Mouse (Mus musculus) kidney, postnatal 10 days (tissue): ENCODE results near the gene Dock9.

ENCODE experiments used
- DNase-seq: peaks from one replicate; pipeline ENCODE4 v3.0.0; 2021; ENCODE audit warnings: mixed read lengths

The Dock9 gene

DNA sequence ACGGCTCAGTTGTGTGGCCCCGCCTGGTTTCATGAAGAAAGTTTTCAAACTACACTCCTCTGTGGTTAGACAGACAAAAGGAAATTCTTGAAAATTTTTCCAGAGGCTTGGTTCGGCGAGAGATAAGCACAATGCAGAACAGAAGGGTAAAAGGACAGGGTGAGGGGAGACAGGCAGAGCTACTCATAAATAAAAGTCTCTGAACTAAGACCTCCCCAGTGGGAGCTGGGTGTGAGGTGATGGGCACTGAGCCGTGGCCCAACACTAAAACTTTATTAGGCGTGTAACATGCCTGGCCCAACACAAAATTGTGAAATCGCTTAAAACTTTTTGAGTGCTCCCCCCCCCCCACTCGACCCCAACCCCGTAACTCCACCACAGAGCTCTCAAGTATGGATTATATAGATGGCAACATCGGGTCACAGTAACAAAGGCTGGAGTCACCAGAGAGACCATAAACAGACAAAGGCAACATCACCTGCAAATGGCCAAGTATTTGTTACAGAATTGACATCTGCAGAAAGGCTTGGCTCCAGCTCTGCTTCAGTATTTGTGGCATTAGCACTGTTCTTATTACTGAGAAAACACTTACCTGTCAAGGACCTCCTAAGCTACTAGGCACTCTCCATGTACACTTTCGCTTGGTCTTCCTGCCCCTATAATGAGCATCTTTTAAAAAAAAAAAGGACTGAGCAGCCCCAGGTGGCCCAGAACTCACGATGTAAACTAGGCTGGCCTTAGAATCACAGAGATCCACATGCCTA lies 138.4 kb downstream of the Dock9 start:
- DNase-seq = no peak

DNA sequence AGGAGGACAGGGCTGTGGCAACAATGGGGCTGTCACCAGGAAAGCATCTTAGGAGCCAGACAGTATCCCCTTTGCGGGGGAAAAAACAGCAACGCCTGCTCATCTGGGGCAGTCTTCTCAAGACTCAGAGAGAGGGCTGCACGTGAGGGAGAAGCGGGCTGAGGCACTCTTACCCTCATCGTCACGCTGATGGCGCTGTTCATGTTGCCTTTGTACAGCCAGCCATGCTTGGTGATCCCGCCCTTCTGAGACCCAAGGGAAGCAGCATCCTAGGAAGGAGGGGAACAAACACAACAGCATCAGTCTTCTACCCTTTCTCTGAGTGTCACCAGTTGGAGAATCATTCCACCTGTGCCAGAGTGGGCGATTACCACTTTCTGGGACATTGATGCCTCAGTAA lies 139.1 kb downstream of the Dock9 start:
- no peak for DNase-seq

DNA sequence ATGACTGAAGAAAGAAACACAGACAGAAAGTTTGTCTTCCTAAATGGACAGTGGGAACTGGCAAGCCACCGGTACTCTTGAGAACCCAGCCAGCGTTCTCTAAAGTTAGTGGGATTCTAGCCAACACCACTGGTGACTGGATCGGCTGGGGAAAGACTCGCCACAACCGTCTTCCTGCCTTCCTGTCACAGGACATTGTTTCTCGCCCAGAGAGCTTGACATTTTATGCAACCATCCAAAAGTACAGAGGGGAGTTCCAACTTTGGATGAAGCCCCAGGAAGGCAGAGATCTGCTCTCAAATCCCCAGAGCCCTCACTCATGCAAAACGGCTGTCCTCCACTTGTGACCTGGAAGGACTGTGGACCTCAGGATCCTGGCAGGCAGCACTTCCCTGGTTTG lies 140.0 kb downstream of the Dock9 start:
- no peak for DNase-seq

DNA sequence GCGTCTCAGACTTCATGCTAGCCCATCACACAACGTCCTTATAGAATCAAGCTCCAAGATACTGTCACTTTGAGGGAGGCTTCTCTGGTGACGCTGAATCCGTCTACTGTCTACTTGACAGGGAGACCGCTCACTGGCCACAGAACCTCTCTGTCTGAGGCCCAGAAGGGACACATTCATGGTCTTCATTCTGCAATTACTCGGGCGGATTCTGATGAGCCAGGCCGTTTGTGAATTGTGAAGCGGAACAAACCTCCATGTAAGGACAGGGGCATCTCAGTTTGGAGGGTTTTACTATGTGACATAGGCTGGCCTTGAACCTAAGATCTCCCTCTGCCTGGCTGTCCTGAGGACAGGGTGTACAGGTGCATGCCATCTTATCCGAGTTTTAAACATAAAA lies 140.7 kb downstream of the Dock9 start:
- DNase-seq = no peak

DNA sequence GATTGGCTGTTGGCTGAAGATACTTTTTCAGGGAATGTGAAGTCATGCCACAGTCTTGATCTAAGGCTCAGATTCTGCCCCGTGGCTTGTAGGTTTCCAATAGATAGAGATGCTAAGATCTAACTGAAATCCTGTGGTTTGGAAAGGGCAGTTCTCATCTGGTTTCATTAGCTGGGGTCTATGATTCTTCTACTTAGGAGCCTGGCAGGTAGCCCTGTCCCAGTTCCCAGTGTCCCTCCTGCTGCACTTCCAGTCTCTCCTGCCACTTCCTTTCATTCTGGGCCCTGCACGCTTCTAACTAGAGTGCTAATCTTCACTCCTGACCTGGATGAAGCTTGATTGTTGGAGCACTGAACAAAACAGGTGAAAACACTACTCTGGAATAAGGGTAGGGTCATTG lies 142.7 kb downstream of the Dock9 start:
- no peak for DNase-seq

DNA sequence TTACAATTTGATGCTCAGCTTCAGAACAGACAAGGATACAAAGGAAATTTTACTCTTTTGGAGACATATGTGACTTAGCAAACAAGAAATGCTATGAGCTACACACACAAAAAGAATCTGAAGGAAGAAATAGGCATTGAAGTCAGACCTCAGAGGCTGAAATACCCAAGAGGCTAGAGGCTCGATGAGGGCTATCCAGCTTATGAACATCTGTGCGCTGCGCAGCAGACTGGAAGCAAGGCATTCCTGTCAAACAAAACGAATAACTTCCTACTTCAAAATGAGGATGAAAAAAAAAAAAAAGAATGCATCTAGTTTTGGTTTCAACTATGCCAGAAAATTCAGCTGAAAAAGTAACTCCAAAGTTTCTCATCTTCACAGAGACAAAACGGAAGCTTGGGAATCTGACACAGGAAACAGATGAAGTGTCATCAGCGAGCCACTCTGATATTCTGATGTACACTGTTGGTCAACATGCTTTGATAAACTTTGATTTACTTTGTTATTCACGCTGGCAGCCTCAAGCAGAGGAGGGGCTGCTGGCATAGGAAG lies 143.1 kb downstream of the Dock9 start:
- no peak for DNase-seq

DNA sequence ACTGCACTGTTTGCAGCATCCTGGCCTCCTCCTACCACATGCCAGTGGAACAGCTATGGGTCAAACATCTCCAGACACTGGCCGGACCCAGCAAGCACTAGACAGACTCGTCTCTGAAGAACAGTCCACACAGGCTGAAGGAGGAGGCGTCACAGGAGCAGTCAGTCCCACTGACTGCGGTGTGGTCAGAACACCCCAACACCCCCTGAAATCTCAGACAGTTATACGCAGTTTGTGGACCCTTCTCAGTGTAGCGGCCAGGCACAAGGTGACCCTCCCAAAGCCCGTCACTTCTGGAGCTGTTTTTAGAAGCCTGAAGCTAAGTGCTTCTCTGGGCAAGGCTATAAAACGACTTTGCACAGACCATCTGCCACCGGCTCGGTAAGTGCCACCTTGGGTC lies 143.9 kb downstream of the Dock9 start:
- DNase-seq = no peak

DNA sequence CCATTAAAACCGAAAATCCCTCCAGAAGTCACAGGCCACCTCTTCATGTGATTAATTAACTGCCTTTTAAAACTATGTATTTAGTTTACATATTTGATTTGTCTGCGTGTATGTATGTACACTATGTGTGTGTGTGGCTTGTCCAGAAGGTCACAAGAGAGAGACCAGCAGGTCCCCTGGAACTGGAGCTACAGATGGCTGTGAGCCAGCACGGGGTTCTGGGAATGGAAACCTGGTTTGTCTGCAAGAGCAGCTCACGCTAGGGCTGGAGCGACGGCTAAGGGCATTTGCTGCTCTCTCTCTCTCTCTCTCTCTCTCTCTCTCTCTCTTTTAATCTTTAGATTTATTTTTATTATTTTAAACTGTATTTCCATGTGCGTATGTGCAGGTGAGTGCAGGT lies 144.4 kb downstream of the Dock9 start:
- DNase-seq = no peak

DNA sequence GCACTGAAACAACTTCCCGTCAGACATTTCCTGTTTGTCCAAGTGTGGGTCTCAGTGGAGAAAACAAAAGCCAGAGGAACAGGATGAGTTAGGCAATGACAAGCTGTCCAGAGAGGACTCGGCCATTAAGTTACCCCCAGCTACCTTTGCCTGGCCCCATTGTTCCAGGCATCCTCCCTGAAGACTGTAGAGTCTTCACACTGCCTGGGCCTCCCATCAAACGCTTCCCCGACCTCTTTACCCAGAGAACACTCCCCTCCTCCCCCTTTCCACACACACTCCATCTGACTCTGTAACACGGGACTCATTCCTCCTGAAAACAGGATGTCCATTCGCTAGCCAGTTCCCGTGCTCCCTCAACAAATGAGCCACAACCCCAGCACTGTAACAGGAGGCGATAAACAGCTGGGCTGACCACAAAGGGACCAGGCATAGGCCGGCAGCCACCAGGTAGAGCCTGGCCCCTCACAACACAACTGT lies 149.0 kb downstream of the Dock9 start:
- peak; percentile 47 for DNase-seq

DNA sequence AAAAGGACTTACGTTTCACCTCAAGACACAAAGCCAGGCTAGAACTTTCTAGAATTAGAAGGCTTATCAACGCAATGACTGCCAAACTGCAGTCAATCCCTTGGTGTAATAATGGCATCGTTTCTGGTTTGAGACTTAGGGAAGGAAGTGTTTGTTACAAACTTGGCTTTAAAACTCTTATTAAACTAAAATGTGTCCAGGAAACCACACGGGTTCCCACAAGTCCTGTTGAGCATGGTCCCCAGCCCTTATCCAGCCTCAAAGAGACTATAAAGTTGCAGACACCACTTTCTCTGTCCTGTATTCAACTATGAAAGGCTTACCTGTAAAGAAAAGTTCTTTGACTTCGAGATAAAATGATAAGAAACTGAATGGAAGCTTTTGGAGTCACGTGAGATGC lies 149.9 kb downstream of the Dock9 start:
- no peak for DNase-seq

DNA sequence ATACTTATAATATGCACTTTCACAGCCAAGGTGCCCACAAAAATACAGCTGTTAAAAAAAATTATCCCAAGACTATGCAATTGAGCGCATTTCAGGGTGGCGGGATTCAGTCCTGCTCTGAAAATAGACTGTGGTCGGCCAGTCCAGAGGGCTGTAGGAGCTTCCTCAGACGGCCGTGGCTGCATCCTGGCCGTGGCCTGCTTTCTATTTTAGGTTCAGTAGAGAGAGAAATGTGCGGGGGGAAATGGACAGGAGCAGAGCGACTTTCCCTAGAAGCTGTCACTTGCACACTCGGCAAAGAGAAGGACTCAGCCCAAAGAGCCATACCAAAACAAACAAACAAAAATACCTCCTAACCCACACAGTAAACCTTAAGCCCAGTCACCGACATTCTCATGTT lies 151.0 kb downstream of the Dock9 start:
- peak; percentile 64 for DNase-seq

DNA sequence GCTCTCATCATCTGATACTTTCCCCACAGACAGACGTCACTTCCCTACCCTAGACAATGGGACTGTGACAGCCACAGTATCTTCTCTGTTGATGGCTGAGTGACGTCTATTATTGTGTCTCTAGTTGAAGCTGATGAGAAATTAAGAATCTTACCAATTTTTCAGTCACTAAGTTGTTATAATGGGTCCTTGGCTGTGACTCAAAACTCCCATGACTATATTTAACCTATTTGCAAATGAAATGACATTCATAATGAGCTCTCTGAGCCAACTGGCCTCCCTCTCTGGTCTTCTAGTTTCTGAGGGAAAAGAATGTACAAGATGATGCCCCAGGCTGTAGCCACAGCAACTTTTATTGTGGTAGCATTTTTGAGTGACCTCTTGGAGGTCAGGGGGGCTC lies 153.3 kb downstream of the Dock9 start:
- no peak for DNase-seq

DNA sequence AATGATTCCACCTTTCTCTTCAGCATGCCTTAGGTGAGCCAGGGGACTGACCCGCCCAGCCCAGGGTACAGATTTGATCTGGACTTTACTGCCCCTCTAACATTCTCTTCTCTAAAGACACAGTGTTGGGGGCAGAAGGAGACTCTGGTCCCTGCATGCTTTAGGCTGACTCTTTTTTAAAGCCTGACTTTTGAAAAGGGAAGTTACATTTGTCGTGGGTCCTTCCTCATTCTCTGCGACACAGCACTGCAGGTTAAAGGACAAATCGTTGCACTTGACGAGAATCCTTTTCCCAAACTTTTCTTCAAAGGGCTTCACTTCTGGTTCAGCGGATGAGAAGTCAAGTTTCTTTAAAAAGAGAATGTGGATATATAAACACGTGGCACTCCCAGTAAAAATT lies 156.4 kb downstream of the Dock9 start:
- DNase-seq = no peak

DNA sequence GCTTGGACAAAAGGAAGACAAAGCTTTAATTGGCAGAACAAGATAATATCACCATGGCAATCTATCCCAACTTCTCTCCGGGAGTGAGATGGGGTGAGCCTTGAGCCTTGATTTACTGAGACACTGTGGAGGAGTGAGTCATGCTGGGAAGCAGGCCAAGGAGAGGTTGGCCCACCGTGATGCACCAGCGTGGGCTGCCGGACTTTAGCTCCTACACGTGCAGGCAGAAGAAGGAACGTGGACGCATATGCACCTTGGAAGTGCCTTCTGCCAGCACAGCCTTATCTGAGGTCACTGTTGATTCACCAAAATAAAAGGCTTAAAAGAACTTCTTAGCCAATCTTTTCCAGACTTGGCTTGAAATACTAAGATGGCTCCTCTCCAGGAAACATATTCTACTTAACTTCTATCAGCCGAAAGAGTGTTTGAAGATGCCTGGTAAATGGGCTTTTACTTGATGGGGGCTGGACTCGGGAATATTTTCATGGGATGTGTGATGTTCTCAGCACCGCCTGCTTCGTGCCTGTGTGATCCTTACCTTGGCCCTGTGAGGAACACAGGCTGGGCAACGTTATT lies 160.6 kb downstream of the Dock9 start:
- peak; percentile 50 for DNase-seq

DNA sequence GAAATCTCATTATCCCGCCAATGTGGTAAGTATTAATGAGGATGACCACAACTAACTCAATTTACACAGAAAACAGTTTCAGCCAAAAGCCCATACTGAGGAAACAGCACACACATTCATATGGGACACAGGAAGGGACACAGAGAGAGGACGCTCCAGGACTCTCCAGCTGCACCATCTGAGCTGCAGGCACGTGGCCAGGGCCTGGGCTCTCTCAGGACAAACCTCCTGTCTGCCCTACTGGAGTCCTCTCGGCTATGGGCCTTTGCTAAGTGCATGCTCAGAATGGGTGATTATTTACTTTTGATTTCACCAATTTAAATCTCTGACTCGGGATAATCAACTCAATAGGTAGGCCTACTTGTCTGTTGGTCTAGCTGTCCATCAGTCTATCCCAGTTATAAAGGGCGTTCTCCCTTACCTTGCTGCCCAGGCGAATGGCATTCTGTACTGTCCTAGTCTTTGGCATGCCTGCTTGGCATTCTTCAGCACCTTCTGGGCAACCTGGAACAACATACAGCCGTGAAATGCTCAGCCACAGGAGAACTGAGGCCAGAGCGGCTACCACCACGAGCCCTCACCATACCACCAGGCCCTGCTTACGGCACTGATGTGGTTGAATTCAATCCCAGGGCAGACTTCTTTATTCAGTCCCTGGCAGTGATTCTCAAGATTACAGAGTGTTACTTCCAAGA lies 162.8 kb downstream of the Dock9 start:
- DNase-seq = peak; percentile 68

DNA sequence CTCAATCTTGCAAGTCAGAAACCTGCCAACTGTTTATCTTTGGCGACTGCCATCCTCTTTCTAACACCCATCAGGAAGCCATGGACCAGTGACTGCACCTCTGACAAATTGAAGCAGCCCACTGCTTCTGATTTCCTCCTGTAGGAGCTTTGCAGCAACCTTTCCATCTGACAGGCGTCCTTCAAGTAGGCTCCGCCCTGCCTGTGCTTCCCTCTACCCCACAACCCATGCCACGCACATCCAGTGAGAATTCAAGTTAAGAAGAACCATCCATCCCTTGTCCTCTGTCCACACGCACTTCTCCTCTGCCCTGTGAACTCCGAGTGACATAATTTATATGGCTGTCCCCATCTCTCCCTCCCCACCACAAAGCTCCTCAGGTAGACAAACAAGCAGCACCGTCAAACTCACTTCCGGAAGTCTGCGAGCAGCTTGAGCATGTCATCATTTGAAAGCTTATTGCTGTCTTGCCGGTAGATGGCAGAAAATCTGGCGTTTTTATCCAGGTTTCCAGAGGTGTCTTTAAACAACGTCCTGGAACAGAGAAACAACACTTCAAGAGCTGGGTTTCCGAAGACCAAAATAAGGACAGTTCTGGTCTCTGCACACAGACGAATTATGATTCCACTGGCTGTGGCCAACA lies 163.4 kb downstream of the Dock9 start:
- DNase-seq = peak; percentile 49

DNA sequence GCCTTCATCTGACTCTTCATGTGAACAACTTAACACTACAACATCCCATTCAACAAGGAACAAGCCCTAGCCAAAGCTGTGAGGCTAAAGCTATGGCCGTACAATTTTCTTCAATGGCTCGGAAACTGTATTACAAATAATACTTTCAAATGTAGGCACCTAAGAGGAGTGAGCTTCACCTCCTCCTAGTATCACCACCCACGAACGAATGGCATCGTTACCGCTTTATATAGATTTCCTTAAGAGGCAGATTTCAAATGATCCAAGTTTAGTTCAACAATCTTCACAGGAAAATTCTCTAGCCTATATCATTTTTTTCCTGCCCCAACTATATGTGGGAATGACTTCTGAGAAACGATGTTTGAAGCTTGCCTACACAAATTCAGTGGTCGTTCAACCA lies 165.7 kb downstream of the Dock9 start:
- no peak for DNase-seq

DNA sequence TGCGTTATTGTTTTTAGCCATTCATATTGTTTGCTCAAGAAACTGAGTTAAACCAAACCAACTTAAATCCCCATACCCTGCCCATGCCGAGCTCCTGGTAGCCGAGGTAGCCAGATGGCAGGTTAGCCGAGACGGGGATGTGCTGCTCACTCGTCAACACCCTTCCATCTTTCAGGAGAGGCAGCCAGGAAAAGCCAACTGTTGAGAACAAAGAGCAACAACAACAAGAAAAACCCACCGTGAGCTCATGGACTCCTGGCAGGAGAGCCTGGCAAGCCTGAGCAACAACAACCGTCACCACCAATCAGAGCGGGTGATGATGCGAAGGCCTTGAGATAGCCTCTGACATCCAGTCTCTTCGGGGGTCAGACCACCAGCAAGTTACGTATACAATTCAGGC lies 170.9 kb downstream of the Dock9 start:
- no peak for DNase-seq

DNA sequence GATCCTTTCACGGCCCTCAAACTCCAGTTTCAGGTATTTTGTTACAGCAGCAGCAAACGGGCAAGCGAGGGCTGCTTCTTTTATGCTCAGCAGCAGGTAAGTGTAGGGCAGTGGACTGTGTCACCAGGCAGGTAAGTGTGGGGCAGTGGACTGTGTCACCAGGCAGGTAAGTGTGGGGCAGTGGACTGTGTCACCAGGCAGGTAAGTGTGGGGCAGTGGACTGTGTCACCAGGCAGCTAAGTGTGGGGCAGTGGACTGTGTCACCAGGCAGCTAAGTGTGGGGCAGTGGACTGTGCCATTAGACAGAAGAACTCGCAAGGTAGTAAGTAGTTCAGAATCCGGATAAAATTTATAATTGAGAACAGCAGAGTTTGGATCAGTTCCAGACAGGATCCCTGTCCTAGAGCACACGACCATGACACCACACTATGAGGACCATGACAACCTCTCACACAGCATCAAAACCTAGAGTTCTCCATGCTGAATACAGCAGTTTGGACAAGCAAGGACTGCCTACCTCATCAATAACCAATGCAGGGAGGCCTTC lies 173.6 kb downstream of the Dock9 start:
- peak; percentile 31 for DNase-seq

DNA sequence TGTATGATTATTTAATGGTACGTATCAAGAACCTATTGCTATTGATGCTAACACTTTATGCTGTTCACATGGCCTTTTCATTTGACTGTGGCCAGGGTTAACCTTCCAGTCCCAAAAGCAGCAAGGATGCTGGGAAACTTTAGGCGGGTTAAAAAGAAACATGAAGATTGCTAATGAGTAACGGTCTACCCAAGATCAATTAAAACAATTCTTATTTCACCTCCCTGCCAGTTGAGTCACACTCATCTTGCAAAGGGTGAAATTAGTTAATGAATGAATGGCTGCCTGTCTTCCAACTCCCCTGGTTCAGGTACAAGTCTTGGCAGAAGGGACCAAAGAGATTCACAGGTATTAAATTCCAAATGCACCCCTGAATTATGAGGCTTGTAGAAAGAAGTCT lies 175.8 kb downstream of the Dock9 start:
- no peak for DNase-seq

DNA sequence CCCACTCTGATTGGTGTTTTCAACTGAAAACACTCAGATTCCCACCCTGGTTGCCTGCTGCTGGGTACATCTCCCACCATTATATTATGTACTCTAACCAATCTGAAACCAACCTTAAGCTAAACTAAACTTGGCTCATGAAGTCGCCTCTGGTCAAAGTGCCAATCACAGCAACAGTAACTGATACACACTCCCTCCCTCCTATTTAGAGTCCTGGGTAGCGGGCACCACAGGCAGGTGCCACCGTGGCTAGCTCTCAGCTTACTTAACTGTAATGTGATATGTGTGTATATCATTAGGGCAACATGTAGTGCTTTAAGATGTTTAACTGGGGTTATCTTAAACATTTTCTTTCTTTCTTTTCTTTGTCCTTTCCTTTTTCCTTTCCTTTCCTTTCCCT lies 177.1 kb downstream of the Dock9 start:
- DNase-seq = no peak

DNA sequence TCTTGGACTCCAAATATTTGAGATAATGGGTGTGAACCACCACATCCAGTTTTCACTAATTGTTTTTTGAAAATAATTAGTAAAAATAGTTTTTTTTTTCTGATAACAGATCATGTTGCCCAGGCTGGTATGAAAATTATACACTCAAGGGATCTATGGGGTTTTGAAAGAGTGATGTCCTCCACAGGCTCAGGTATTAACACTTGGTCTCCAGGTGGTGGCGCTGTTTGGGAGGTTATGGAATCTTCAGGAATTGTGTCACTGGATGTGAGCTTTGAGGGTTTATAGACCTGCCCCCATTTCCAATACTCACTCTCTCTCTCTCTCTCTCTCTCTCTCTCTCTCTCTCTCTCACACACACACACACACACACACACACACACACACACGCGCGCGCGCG lies 177.5 kb downstream of the Dock9 start:
- no peak for DNase-seq
